Mouse (Mus musculus): ENCODE data around the gene Atg7.
"Not testable (repeated sequence)": the region's sequence is repeated elsewhere in the genome, so short reads cannot be mapped to it uniquely, and the experiment has no call there.

Atg7 gene

GRCm38 (mm10) chr6:114642601-114643528, at the start of gene Atg7:
TSS of gene Atg7 (plus strand) at chr6:114643097.
- peak; percentile 86 for DNase-seq (ENCODE audit: low read depth, low spot score)

GRCm38 (mm10) chr6:114614076-114614475, 28.8 kb upstream of the Atg7 start:
- not testable (repeated sequence) for DNase-seq (ENCODE audit: low read depth, low spot score)

GRCm38 (mm10) chr6:114633886-114634285, 9.0 kb upstream of the Atg7 start:
- DNase-seq (ENCODE audit: low read depth, low spot score) = not testable (repeated sequence)

GRCm38 (mm10) chr6:114643716-114644115, 819 bp downstream of the Atg7 start:
- no peak for DNase-seq (ENCODE audit: low read depth, low spot score)

GRCm38 (mm10) chr6:114644531-114644930, 1.6 kb downstream of the Atg7 start:
- no peak for DNase-seq (ENCODE audit: low read depth, low spot score)

- DNase-seq (ENCODE audit: low read depth, low spot score) = no peak
Observed at GRCm38 (mm10) chr6:114646201-114646600, 3.3 kb downstream of the Atg7 start.

- no peak for DNase-seq (ENCODE audit: low read depth, low spot score)
Observed at GRCm38 (mm10) chr6:114647011-114647410, 4.1 kb downstream of the Atg7 start.

GRCm38 (mm10) chr6:114648352-114649030, 5.6 kb downstream of the Atg7 start:
- DNase-seq (ENCODE audit: low read depth, low spot score) = no peak

- DNase-seq (ENCODE audit: low read depth, low spot score) = no peak
Observed at GRCm38 (mm10) chr6:114652209-114652608, 9.3 kb downstream of the Atg7 start.

GRCm38 (mm10) chr6:114656826-114657600, 14.1 kb downstream of the Atg7 start:
- no peak for DNase-seq (ENCODE audit: low read depth, low spot score)

GRCm38 (mm10) chr6:114657807-114658206, 14.9 kb downstream of the Atg7 start:
- no peak for DNase-seq (ENCODE audit: low read depth, low spot score)

- DNase-seq (ENCODE audit: low read depth, low spot score) = peak; percentile 62
Observed at GRCm38 (mm10) chr6:114659278-114659991, 16.5 kb downstream of the Atg7 start.

- DNase-seq (ENCODE audit: low read depth, low spot score) = peak; percentile 66
Observed at GRCm38 (mm10) chr6:114659992-114660800, 17.3 kb downstream of the Atg7 start.

GRCm38 (mm10) chr6:114663707-114664106, 20.8 kb downstream of the Atg7 start:
- no peak for DNase-seq (ENCODE audit: low read depth, low spot score)

- no peak for DNase-seq (ENCODE audit: low read depth, low spot score)
Observed at GRCm38 (mm10) chr6:114664716-114665115, 21.8 kb downstream of the Atg7 start.

GRCm38 (mm10) chr6:114667518-114667917, 24.6 kb downstream of the Atg7 start:
- DNase-seq (ENCODE audit: low read depth, low spot score) = no peak

GRCm38 (mm10) chr6:114674771-114675170, 31.9 kb downstream of the Atg7 start:
- DNase-seq (ENCODE audit: low read depth, low spot score) = no peak

- no peak for DNase-seq (ENCODE audit: low read depth, low spot score)
Observed at GRCm38 (mm10) chr6:114676091-114676490, 33.2 kb downstream of the Atg7 start.

GRCm38 (mm10) chr6:114682092-114682711, 39.3 kb downstream of the Atg7 start:
- DNase-seq (ENCODE audit: low read depth, low spot score) = no peak

GRCm38 (mm10) chr6:114683741-114684140, 40.8 kb downstream of the Atg7 start:
- DNase-seq (ENCODE audit: low read depth, low spot score) = no peak

Data from c-Kit-negative CD71-positive TER-119-positive erythroid progenitor cells, embryonic 14.5 days (primary cell).